Mouse (Mus musculus) thymus, adult 2 months (tissue): ENCODE measurements around the gene Plekhm2. TPM values are rescaled to one million over a fixed set of nuclear protein-coding genes. Genes with fewer than 3 reads are reported as not detected.

Source experiments
- DNase-seq: peaks from one replicate; pipeline ENCODE4 v3.0.0; 2021
- H3K27ac ChIP-seq: fragments of 200-500 bp; 2 replicates; pipeline ENCODE4 v1.5.1; 2012; ENCODE audit warnings: low read length, control low read depth; ENCODE audit not compliant: control insufficient read depth, insufficient read depth
- H3K27me3 ChIP-seq: fragments of 200-500 bp; 2 replicates; pipeline ENCODE4 v1.6.1; 2012; ENCODE audit warnings: mild to moderate bottlenecking, low read length, moderate library complexity, mixed read lengths; ENCODE audit not compliant: control insufficient read depth, insufficient read depth
- H3K36me3 ChIP-seq: fragments of 200-500 bp; 2 replicates; pipeline ENCODE4 v1.6.1; 2012; ENCODE audit warnings: mild to moderate bottlenecking, low read length, moderate library complexity; ENCODE audit not compliant: control insufficient read depth, insufficient read depth
- H3K4me1 ChIP-seq: fragments of 200-500 bp; replicated peaks from 2 replicates; pipeline ENCODE4 v1.6.1; 2012; ENCODE audit warnings: low read length; ENCODE audit not compliant: control insufficient read depth, insufficient read depth
- H3K4me3 ChIP-seq: fragments of 200-500 bp; 2 replicates; pipeline ENCODE4 v1.5.1; 2012; ENCODE audit warnings: mild to moderate bottlenecking, low read length, control low read depth, moderate library complexity; ENCODE audit not compliant: control insufficient read depth, insufficient read depth
- CTCF ChIP-seq: fragments of 200-500 bp; IDR thresholded peaks from 2 replicates; pipeline ENCODE4 v1.5.1; 2012; ENCODE audit warnings: mild to moderate bottlenecking, control low read depth, low read length, moderate library complexity, borderline replicate concordance; ENCODE audit not compliant: control insufficient read depth, poor library complexity, insufficient read depth; ENCODE audit errors: extremely low read depth
- POLR2A ChIP-seq: fragments of 200-500 bp; IDR thresholded peaks from 2 replicates; pipeline ENCODE4 v1.6.1; 2012; ENCODE audit warnings: mild to moderate bottlenecking, low read length, control low read depth, moderate library complexity; ENCODE audit not compliant: control insufficient read depth, poor library complexity, insufficient read depth; ENCODE audit errors: extremely low read depth
- WGBS: fragments of 180-500 bp; shearing (Covaris S2); methylation state at CpG from one replicate; pipeline ENCODE4 v1.1.7; 2018; 5-methylcytosine and 5-hydroxymethylcytosine counted together
- polyA plus RNA-seq: library from polyadenylated mRNA; depleted of rRNA; stranded (reverse); fragments of >200 nt; gene quantifications from 2 replicates; pipeline ENCODE4 v1.2.3, GENCODE M21; 2012

The Plekhm2 gene
- polyA plus RNA-seq, 1 experiment = 71.4 TPM

DNA sequence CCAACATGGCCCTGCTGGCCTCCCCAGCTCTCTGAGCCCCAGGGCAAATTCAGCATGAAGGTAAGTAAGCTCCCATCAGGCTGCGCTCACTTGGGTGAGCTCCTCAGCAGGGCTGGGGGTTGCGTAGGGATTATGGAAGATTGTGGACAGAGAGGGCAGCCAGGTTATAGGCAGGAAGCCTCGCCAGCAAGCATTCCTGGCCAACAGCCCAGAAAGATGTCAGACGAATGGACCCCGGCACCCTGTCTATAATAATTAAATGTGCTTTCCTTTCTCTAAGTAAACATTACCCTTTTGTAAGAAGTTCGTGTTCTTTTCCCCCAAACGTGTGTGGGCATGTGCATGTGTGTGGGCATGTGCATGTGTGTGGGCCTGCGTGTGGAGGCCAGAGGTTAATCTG is 60.2 kb downstream of the Plekhm2 start:
- WGBS = 94% methylated on average over 8 of the region's 8 CpGs
- no peaks in the 10 kb centered on the region for H3K36me3 ChIP-seq
- DNase-seq = no peak
- no peak for TF ChIP-seq CTCF
- no peak for TF ChIP-seq POLR2A
- H3K4me3 ChIP-seq = no peak overlapping the region
- H3K27ac ChIP-seq = no peak overlapping the region
- no peaks in the 10 kb centered on the region for H3K27me3 ChIP-seq
- no peaks in the 10 kb centered on the region for H3K4me1 ChIP-seq

DNA sequence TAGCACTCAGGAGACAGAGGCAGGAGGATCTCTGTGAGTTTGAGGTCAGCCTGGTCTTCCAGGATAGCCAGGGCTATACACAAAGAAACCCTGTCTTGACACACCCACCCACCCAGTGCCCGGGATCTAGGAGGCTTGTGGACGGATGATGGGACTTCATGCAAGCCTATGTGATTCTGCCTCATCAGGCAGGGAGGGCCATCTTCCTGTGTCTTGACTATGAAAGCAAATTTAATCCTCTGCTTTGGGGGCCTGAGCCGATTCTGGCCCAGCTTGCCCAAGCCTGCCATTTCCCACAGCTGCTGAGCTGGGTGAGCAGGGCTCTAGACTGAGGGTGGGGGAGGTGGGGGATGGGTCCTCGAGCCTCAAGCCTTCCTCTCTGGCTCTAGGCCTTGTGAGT is 60.8 kb downstream of the Plekhm2 start:
- TF ChIP-seq CTCF (no peak), POLR2A (no peak)
- H3K36me3 ChIP-seq = no peaks in the 10 kb centered on the region
- no peaks in the 10 kb centered on the region for H3K4me1 ChIP-seq
- DNase-seq = no peak
- no peak overlapping the region for H3K4me3 ChIP-seq
- no peak overlapping the region for H3K27ac ChIP-seq
- H3K27me3 ChIP-seq = peaks cover 3% of the 10 kb centered on the region; the same call in 1 of the 2 replicates
- 82% methylated on average over 4 of the region's 4 CpGs for whole genome bisulfite sequencing

DNA sequence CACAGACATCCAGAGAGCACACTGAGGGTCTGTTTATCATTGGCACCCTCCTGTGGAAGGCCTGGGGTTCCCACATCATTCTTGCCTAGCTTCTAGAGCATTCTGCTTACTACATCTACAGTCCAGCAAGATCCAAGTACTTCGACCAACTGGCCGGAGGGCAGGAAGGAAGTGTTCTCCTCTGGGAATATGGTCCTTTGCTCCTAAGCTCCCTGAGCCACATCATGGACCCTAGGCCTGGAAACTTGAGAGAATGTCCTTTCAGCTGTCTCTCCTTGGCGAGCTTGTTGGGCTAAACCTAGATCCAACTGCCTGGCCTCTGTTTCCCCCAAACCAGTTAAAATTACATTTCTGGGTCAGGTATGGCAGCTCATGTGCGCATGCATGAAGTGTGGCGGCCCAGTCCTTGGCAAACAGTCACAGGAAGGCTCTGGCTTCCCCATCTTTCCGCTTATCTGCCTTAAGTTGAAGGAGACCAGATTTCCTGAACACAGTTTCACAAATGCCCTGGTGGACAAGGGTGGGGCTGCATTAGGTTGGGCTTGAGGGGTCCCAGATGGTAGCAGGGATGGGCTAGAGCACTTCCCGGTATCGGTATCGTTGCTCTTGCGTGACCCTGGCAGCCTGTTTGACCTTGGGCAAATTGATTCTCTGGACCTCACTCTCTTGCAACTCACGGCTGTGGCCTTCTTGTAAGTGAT is 62.0 kb downstream of the Plekhm2 start:
- TF ChIP-seq CTCF (no peak), POLR2A (no peak)
- Histone ChIP-seq H3K4me1 (no peaks in the 10 kb centered on the region), H3K27ac (no peak overlapping the region), H3K4me3 (no peak overlapping the region), H3K27me3 (peaks cover 5% of the 10 kb centered on the region; the same call in 1 of the 2 replicates), H3K36me3 (no peaks in the 10 kb centered on the region)
- no peak for DNase-seq
- WGBS = 90% methylated on average over 11 of the region's 11 CpGs

DNA sequence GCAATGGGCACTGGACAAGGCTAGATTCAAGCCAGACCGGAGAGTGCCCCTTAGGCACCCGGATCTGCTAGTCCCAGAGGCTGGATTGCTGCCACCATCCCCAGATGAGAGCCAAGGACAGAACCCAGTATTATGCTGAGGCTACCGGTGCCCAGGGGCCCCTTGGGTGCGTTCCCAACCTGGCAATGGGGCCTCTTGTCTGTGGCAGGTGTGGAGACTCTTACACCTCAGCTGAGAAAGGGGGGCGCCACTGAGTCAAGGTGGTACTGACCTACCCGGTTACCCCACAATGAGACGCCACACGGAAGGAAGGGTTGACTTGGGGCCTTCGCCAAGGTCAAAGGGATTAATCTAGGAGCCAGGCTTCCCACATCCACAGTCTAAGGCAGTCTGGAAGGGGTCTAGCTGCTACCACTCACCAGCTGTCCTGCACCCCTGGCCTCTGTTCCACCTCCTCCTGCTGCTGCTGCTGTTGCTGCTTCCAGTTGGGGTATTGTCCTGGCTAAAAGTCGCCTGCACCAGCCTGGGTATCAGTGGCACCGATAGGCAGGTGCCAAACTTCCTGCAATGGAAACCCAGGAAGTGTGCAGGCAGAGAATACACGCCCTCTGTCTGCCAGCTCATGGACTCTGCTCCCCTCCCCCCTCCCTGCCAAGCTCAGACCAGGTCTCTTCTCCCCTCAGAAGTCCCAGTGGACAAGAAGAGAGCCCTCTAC is 63.4 kb downstream of the Plekhm2 start:
- Histone ChIP-seq H3K36me3 (no peaks in the 10 kb centered on the region), H3K4me1 (no peaks in the 10 kb centered on the region), H3K27me3 (peaks cover 5% of the 10 kb centered on the region; the same call in 1 of the 2 replicates), H3K4me3 (no peak overlapping the region), H3K27ac (no peak overlapping the region)
- WGBS = 78% methylated on average over 12 of the region's 12 CpGs
- no peak for TF ChIP-seq CTCF
- no peak for TF ChIP-seq POLR2A
- DNase-seq = no peak

DNA sequence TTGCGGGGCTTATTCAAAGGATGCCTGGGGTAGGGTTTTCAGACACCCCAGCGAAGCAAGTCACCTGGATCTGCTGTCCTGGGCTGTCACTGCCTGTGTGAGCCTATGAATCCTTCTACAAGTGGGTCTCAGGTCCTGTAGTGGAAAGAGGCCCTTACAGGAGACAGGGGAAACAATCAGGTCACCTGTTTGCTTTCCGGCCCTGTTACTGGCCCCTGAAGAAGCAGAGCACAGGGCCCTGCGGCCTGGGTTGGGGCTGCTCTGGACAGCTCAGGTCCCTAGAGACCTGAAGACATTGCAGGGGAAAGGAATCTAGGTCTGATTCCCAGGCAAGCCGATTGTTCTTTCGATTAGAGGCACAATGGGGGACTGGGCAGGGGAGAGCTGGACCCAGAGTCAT is 64.3 kb downstream of the Plekhm2 start:
- 83% methylated on average over 6 of the region's 6 CpGs for WGBS
- no peak overlapping the region for H3K4me3 ChIP-seq
- H3K27me3 ChIP-seq = peaks cover 5% of the 10 kb centered on the region; the same call in 1 of the 2 replicates
- H3K27ac ChIP-seq = no peak overlapping the region
- no peak for TF ChIP-seq CTCF
- TF ChIP-seq POLR2A = no peak
- no peak for DNase-seq
- H3K36me3 ChIP-seq = no peaks in the 10 kb centered on the region
- H3K4me1 ChIP-seq = no peaks in the 10 kb centered on the region

DNA sequence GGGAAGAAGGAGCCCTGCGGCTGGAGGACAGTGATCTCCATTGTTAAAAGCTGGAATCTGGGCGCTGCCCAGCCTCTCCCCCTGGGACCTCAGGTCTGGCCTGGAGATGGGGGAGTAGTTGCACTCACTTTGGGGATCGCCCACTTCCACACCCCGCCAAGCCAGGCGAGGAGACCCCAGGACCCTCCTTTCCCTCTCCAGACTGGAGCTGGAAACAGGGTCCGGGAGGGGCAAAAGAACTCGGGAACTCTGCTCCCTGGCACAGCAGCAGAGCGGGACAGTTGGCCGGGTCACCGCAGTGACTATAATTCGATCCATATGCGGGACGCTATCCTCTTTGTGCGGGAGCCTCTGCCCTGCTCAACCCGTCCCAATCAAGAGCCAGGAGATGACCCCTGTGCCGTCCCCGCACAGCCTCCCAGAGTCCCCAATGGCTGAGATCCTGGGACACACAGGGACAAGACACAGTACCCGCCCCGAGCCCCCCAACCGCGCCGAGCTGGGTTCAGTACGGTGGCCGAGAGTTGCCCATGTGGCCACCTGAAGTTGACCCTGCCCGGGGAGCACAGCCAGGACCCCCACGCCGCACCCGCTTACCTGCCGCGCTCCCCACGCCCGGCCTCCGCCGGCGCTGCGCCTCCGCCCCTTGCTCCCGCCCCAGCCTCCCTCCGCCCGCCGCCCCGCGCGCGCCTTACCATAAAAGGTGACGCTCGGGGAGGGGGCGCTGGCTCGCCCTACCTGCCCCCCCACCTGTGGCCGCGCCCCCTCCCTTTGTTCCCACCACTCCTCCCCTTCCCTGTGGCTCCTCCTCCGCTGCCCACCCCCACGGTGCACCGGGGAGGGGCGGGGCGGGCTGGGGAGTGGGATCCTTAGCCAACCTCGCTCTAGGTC is 65.2 kb downstream of the Plekhm2 start:
- H3K27me3 ChIP-seq = peaks cover 5% of the 10 kb centered on the region; the same call in 1 of the 2 replicates
- H3K36me3 ChIP-seq = no peaks in the 10 kb centered on the region
- no peak overlapping the region for H3K27ac ChIP-seq
- DNase-seq = no peak
- WGBS = 8% methylated on average over 54 of the region's 57 CpGs
- H3K4me3 ChIP-seq = no peak overlapping the region; the same call in 1 of the 2 replicates
- TF ChIP-seq CTCF = no peak
- H3K4me1 ChIP-seq = no peaks in the 10 kb centered on the region
